In the genomic region with DNA sequence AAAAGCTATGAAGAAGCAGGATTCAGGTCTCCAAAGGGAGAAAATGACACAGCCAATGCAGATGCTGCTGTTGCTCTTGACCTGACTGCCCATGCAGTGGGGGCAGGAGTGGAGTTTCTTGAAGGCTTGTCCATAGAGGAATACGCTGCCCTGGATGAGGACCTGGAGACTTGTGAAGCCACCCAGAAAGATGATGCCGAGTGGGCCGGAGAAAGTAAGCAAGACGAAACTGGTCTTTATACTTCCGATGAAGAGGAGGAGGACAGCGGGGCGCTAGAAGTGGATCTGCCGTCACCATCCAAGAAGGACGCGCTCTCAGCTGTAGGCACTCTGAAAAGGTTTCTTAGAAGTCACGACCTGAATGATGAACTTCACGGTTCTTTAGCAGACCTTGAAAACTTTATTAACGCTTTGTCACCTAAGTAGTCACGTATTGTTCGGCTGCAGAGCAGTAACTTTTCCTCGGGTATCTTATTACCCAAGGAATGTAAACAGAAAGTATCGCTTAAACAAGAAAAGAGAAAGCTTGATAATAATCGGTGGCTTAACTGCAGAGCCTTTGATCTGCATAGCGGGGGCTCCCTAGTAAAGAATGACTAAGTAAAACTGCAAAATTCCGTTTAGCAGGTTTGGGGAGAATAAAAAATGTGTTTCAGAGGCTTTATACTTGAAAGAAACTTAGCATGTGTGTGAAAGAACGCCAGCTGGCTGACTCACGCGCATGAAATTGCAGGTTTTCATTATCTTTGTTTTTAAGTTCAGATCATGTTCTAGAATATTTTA, we compare ENCODE assay signal across 8 mouse cellular contexts. TPM values are rescaled to one million over a fixed set of nuclear protein-coding genes. Genes with fewer than 3 reads are reported as not detected.
DNase-seq lines count a peak whose midpoint lies in the region; ATAC-seq lines count a peak whose summit lies in the region.

No protein-coding gene starts in this region.

- intact Hi-C loops in left cerebral cortex, postnatal 25 days (cut with DNase I), result no loop called here
- intact Hi-C loops in gastrocnemius, postnatal 36 days (cut with DNase I), result no loop called here

- H3K9ac ChIP-seq in forebrain, embryonic 15.5 days (replicated peaks), result no peak overlapping the region
- no peak overlapping the region for H3K9ac ChIP-seq in neural tube, embryonic 11.5 days (ENCODE audit: low read length)

- peak overlapping the region; percentile 39 for H3K4me2 ChIP-seq in forebrain, embryonic 15.5 days (replicated peaks)
- peak overlapping the region; percentile 38 for H3K4me2 ChIP-seq in neural tube, embryonic 11.5 days (ENCODE audit: low read depth)

- WGBS in forebrain, embryonic 15.5 days, result 10% methylated on average over 23 of the region's 23 CpGs
- 10% methylated on average over 23 of the region's 23 CpGs for WGBS in neural tube, embryonic 11.5 days

- peaks cover 16% of the 10 kb centered on the region for H3K4me1 ChIP-seq in forebrain, embryonic 15.5 days
- peaks cover 6% of the 10 kb centered on the region for H3K4me1 ChIP-seq in neural tube, embryonic 11.5 days (ENCODE audit: control insufficient read depth, insufficient read depth, low read length)

- DNase-seq in frontal cortex, adult 2 months (ENCODE audit: extremely low spot score in 1 of 2, low spot score in 1 of 2), result peak; percentile 46 to 77
- DNase-seq in frontal cortex, postnatal 10 days (ENCODE audit: low spot score in 2 of 2), result no peak
- peak; percentile 52 to 84 for DNase-seq in left cerebral cortex, postnatal 25 days (ENCODE audit: low spot score in 2 of 2)
- DNase-seq in neural tube, embryonic 11.5 days (ENCODE audit: low spot score), result peak; percentile 22
- no peak for DNase-seq in urinary bladder, adult 2 months (ENCODE audit: low spot score)
- no peak for DNase-seq in gastrocnemius, postnatal 36 days

- peak overlapping the region; percentile 74 for H3K27ac ChIP-seq in forebrain, embryonic 15.5 days (replicated peaks)
- H3K27ac ChIP-seq in neural tube, embryonic 11.5 days (ENCODE audit: low read depth, low read length), result no peak overlapping the region

- peaks cover 7% of the 10 kb centered on the region; the same call in 1 of the 2 replicates for H3K27me3 ChIP-seq in forebrain, embryonic 15.5 days
- no peaks in the 10 kb centered on the region for H3K27me3 ChIP-seq in neural tube, embryonic 11.5 days (ENCODE audit: control insufficient read depth, insufficient read depth, low read length)

- H3K36me3 ChIP-seq in forebrain, embryonic 15.5 days, result no peaks in the 10 kb centered on the region
- H3K36me3 ChIP-seq in neural tube, embryonic 11.5 days (ENCODE audit: control insufficient read depth, insufficient read depth, low read length), result no peaks in the 10 kb centered on the region

- peak overlapping the region; percentile 14; the same call in 1 of the 2 replicates for H3K4me3 ChIP-seq in forebrain, embryonic 15.5 days
- H3K4me3 ChIP-seq in neural tube, embryonic 11.5 days (ENCODE audit: low read depth, low read length), result peak overlapping the region; percentile 21; the same call in 1 of the 2 replicates

- ATAC-seq in CD4-positive, CD25-positive, alpha-beta regulatory T cell, adult 4 months, result peak; percentile 54
- peak; percentile 46; the same call in 1 of the 2 replicates for ATAC-seq in forebrain, embryonic 15.5 days (replicated peaks)
- ATAC-seq in neural tube, embryonic 11.5 days (ENCODE audit: insufficient read depth, low FRiP score, low TSS enrichment), result no peak

- H3K9me3 ChIP-seq in forebrain, embryonic 15.5 days, result no peaks in the 10 kb centered on the region
- H3K9me3 ChIP-seq in neural tube, embryonic 11.5 days (ENCODE audit: control insufficient read depth, low read length), result no peaks in the 10 kb centered on the region

RNA-seq across cellular contexts. Expression of gene Tigd4, which starts 1.7 kb away (rescaled TPM):
- polyA plus RNA-seq in frontal cortex, adult 2 months (2012; rRNA removed), result 0.04 and 0.10 TPM in 2 replicates
- polyA plus RNA-seq in CD4-positive, CD25-positive, alpha-beta regulatory T cell, adult 4 months (2017; shearing (Covaris generic)), result not detected
- polyA plus RNA-seq in forebrain, embryonic 15.5 days (2015; fragmentation: Nextera tagmentation; extraction: Ambion mirVana), result 0.06 TPM in 1 of 2 replicates, not detected in the other
- total RNA-seq in left cerebral cortex, postnatal 25 days (2021), result under 1 TPM in 1 of 2 experiments, not detected in 1; 0.11 TPM
- 0.07 TPM in 1 of 2 replicates, not detected in the other for polyA plus RNA-seq in neural tube, embryonic 11.5 days (2014; fragmentation: Nextera tagmentation; extraction: Ambion mirVana)
- polyA plus RNA-seq in urinary bladder, adult 2 months (2012; rRNA removed), result 0.26 and 0.32 TPM in 2 replicates
- total RNA-seq in gastrocnemius, postnatal 36 days (2021), result 1 to 10 TPM; 6.6 to 7.5 TPM

RNA-seq across cellular contexts. Expression of gene Arfip1, which starts 12.7 kb away (rescaled TPM):
- 16.2 and 17.6 TPM in 2 replicates for polyA plus RNA-seq in frontal cortex, adult 2 months (2012; rRNA removed)
- polyA plus RNA-seq in CD4-positive, CD25-positive, alpha-beta regulatory T cell, adult 4 months (2017; shearing (Covaris generic)), result 10 to 100 TPM; 37.0 to 40.9 TPM
- 24.2 and 24.7 TPM in 2 replicates for polyA plus RNA-seq in forebrain, embryonic 15.5 days (2015; fragmentation: Nextera tagmentation; extraction: Ambion mirVana)
- total RNA-seq in left cerebral cortex, postnatal 25 days (2021), result 10 to 100 TPM; 17.3 to 19.4 TPM
- polyA plus RNA-seq in neural tube, embryonic 11.5 days (2014; fragmentation: Nextera tagmentation; extraction: Ambion mirVana), result 40.8 and 41.4 TPM in 2 replicates
- 48.8 and 49.5 TPM in 2 replicates for polyA plus RNA-seq in urinary bladder, adult 2 months (2012; rRNA removed)
- total RNA-seq in gastrocnemius, postnatal 36 days (2021), result 1 to 10 TPM; 8.1 to 9.7 TPM

Comparison
In these comparisons a context has a peak if more than half of its experiments do, and no peak if none do; other contexts are left out.
1. DNase-seq: peak in frontal cortex, adult 2 months (2 of 2), left cerebral cortex, postnatal 25 days (2 of 2) and neural tube, embryonic 11.5 days (single experiment); none in frontal cortex, postnatal 10 days (0 of 2), urinary bladder, adult 2 months (single experiment) and gastrocnemius, postnatal 36 days (0 of 2).